Mouse (Mus musculus) embryonic facial prominence, embryonic 10.5 days (tissue): ENCODE data around the gene Rgl1. TPM values are rescaled to one million over a fixed set of nuclear protein-coding genes. Genes with fewer than 3 reads are reported as not detected.
"Not testable (repeated sequence)": the region's sequence is repeated elsewhere in the genome, so short reads cannot be mapped to it uniquely, and the experiment has no call there.

ENCODE experiments used
- DNase-seq: peaks from one replicate; pipeline ENCODE4 v3.0.0-alpha.2; 2017; ENCODE audit warnings: low spot score
- H3K27ac ChIP-seq: fragments of 300-500 bp; sonication (generic); replicated peaks from 2 replicates; pipeline ENCODE4 v1.5.1; 2016; ENCODE audit warnings: mild to moderate bottlenecking
- H3K27me3 ChIP-seq: fragments of 300-500 bp; sonication (generic); replicated peaks from 2 replicates; pipeline ENCODE4 v1.6.1; 2016; ENCODE audit warnings: low read depth, mild to moderate bottlenecking; ENCODE audit not compliant: poor library complexity, severe bottlenecking
- H3K36me3 ChIP-seq: fragments of 300-500 bp; sonication (generic); replicated peaks from 2 replicates; pipeline ENCODE4 v1.6.1; 2016; ENCODE audit warnings: mild to moderate bottlenecking, moderate library complexity
- H3K4me1 ChIP-seq: fragments of 300-500 bp; sonication (generic); 2 replicates; pipeline ENCODE4 v1.6.1; 2016
- H3K4me3 ChIP-seq: fragments of 300-500 bp; sonication (generic); 2 replicates; pipeline ENCODE4 v1.5.1; 2016; ENCODE audit warnings: mild to moderate bottlenecking, moderate library complexity
- H3K9me3 ChIP-seq: fragments of 300-500 bp; sonication (generic); 2 replicates; pipeline ENCODE4 v1.6.1; 2016; ENCODE audit warnings: mild to moderate bottlenecking
- WGBS: fragments of 180-500 bp; shearing (Covaris S2); methylation state at CpG from one replicate; pipeline ENCODE4 v1.1.7; 2016; 5-methylcytosine and 5-hydroxymethylcytosine counted together
- polyA plus RNA-seq: library from polyadenylated mRNA; unstranded; fragments of >200 nt; fragmentation: Nextera tagmentation; extraction: Ambion mirVana; gene quantifications from 2 replicates; pipeline ENCODE4 v1.2.1, GENCODE M21; 2016

The Rgl1 gene
- polyA plus RNA-seq, 1 experiment from 2014 or later, result 30.8 TPM

DNA sequence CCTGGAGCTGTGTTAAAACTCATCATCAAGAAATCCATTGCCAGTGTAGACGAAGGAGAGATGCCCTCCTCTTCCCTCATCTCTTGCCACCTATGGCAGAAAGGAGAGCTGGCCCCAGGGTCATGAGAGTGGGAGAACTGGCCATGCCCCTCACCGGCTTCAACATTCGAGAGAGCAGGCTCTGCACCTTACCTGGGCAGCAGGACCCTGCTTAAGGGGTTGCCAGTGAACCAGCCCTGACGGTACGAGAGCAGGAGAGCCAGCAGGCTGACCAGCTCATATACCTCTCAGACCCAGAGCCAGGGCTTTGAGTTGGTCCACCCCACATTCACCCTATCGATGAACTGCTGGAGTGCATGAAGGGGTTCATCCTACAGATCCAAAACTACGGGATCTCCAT lies 105.7 kb downstream of the Rgl1 start:
- Histone ChIP-seq H3K4me3 (no peak overlapping the region), H3K27me3 (no peaks in the 10 kb centered on the region), H3K36me3 (no peaks in the 10 kb centered on the region), H3K27ac (no peak overlapping the region), H3K4me1 (no peaks in the 10 kb centered on the region), H3K9me3 (no peaks in the 10 kb centered on the region)
- DNase-seq, result no peak
- 92% methylated on average over 7 of the region's 7 CpGs for WGBS

DNA sequence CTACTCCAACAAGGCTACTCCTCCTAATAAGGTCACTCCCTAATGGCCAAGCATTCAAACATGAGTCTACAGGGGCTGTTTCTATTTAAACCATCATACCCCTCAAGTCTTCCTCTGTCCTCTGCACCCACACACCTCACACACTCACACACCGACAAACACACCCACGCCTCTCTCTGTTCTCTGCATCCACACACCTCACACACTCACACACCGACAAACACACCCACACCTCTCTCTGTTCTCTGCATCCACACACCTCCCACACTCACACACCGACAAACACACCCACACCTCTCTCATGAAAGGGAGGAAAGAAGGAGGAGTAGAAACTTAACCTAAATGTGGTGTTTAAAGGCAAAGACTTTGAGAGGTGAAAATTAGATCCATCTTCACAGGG lies 106.2 kb downstream of the Rgl1 start:
- Histone ChIP-seq H3K4me3 (no peak overlapping the region), H3K27me3 (no peaks in the 10 kb centered on the region), H3K4me1 (no peaks in the 10 kb centered on the region), H3K36me3 (no peaks in the 10 kb centered on the region), H3K9me3 (no peaks in the 10 kb centered on the region), H3K27ac (no peak overlapping the region)
- WGBS, result 92% methylated on average over 4 of the region's 4 CpGs
- DNase-seq, result no peak

DNA sequence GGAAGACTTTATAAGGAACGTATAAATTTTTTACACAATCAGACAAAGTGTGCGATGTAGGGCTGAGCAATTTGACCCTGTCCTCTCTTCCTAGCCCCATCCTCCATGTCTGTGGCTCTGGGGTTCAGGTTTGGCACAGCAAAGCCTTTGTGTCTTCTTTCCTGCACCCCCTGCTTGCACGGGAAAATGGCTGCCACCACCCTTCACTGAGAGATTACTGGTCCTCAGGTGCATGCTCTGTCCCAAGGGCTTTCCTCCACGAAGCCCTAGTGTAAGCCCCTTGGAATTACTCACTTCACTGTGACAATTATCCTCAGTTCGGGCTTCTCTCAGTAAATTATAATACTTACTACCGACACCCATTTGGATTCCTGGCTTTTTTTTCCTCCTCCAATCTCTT lies 109.5 kb downstream of the Rgl1 start:
- H3K27me3 ChIP-seq, result no peaks in the 10 kb centered on the region
- H3K36me3 ChIP-seq, result no peaks in the 10 kb centered on the region
- 88% methylated on average over 6 of the region's 6 CpGs for WGBS
- no peak overlapping the region for H3K4me3 ChIP-seq
- no peak for DNase-seq
- H3K4me1 ChIP-seq, result no peaks in the 10 kb centered on the region
- H3K27ac ChIP-seq, result no peak overlapping the region
- H3K9me3 ChIP-seq, result no peaks in the 10 kb centered on the region

DNA sequence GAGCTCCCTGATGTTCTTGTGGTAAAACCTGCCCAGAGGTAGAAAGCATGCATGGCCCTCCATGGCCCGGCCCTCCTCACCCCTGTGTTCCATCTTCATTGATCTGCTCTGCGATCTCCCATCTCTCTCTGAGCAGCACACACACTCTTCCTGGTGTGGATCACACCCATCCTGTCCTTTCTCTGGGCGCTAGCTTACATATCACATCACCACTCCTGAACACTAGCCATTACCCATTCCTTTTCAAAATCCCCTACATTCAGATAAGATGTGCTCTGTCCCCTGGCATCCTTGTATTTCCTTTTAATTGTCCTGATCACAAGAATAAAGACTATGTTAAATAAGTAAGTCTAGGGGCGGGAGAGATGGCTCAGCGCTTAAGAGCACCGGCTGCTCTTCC lies 111.3 kb downstream of the Rgl1 start:
- H3K4me3 ChIP-seq, result no peak overlapping the region
- H3K9me3 ChIP-seq, result no peaks in the 10 kb centered on the region
- H3K27me3 ChIP-seq, result no peaks in the 10 kb centered on the region
- H3K27ac ChIP-seq, result no peak overlapping the region
- 95% methylated on average over 6 of the region's 6 CpGs for WGBS
- no peaks in the 10 kb centered on the region for H3K36me3 ChIP-seq
- H3K4me1 ChIP-seq, result 0 out of 2 replicates have a peak, but pooled peaks cover 3% of the 10 kb centered on the region
- DNase-seq, result no peak

DNA sequence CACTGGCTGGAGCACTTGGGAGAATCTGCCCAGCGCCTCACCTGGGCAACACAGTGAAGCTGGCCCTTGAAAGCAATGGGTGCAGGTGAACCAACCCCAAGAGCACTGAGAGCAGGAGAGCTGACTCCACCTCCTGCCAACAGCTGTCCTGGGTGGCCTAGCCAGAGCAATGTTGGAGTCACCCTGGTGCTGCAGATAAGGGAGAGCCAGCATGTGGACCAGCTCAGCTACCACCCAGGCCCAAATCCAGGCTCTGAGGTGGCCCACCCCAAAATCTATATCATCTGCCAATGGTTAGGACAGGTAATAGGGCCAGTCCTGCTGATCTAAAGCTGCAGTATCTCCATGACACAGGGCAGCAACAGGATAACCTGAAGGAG lies 114.7 kb downstream of the Rgl1 start:
- H3K4me3 ChIP-seq, result no peak overlapping the region
- H3K27ac ChIP-seq, result no peak overlapping the region
- H3K4me1 ChIP-seq, result 0 out of 2 replicates have a peak, but pooled peaks cover 3% of the 10 kb centered on the region
- H3K27me3 ChIP-seq, result no peaks in the 10 kb centered on the region
- H3K9me3 ChIP-seq, result no peaks in the 10 kb centered on the region
- H3K36me3 ChIP-seq, result no peaks in the 10 kb centered on the region
- 87% methylated on average over 1 of the region's 1 CpGs for WGBS
- no peak for DNase-seq

DNA sequence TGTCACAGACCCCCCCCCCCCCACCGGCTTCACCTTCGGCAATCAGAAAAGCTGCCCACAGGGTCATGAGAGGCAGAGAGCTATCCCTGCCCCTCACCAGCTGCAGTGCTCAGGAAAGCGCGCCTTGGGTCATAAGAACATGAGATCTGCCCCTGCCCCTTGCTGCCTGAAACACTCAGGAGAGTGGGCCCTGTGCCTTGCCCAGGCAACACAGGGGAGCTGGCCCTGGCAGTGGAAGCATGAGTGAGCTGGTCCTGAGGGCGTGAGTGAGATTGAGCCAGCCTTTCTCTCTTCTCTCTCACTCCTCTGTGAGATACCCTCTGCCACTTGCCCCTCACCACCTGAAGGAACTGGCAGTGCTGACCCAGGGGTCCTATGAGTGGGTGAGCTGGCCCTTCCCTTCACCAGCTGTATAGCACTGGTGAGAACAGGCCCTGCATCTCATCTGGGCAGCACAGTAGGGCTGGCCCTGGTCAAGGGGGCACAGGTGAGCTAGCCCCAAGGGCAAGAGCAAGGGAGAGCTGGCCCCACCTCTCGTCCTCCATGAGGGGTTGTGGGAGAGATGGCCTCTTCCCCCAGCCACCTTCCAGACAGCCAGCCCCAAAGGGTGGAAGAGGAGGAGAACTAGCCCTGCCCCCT lies 115.2 kb downstream of the Rgl1 start:
- H3K4me1 ChIP-seq, result 0 out of 2 replicates have a peak, but pooled peaks cover 3% of the 10 kb centered on the region
- H3K27me3 ChIP-seq, result no peaks in the 10 kb centered on the region
- H3K36me3 ChIP-seq, result no peaks in the 10 kb centered on the region
- peak overlapping the region; percentile 19; the same call in 1 of the 2 replicates for H3K27ac ChIP-seq
- DNase-seq, result no peak
- no peaks in the 10 kb centered on the region for H3K9me3 ChIP-seq
- WGBS, result 87% methylated on average over 6 of the region's 6 CpGs
- no peak overlapping the region for H3K4me3 ChIP-seq

DNA sequence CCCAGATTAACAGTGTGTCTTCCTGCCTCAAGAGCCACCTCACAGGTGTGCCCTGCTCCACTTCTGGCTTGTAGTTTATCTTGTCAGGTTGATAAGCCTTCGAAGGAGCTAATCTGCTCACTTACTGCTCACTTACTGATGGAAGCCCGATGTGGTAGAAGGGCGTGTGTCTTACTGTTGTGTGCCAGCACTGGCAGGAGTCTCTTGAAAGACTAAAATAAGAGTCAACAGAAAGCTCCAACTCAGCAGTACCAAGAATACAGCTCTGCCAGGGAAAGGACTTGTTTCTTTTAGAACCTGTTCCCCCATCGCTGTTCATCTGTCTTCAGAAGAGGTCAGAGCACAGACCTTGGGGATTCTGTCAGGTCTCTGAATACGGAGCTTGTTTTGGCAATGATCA lies 118.1 kb downstream of the Rgl1 start:
- Histone ChIP-seq H3K4me1 (0 out of 2 replicates have a peak, but pooled peaks cover 3% of the 10 kb centered on the region), H3K36me3 (no peaks in the 10 kb centered on the region), H3K9me3 (no peaks in the 10 kb centered on the region), H3K27ac (no peak overlapping the region), H3K4me3 (no peak overlapping the region), H3K27me3 (no peaks in the 10 kb centered on the region)
- 90% methylated on average over 5 of the region's 5 CpGs for WGBS
- no peak for DNase-seq

DNA sequence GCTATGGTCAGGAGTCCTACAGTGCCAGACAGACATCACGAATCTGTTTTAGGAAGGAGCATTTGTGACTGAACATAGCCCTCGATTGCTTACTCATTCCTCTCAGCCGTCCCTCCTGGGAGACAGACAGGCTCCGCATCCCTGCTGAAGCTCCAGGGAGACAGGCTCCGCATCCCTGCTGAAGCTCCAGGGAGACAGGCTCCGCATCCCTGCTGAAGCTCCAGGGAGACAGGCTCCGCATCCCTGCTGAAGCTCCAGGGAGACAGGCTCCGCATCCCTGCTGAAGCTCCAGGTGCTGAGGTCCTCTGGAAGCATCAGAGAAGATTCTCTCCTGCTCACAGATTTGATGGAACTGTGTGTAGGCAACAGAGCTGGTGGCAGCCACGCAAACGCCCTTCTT lies 123.9 kb downstream of the Rgl1 start:
- H3K4me1 ChIP-seq, result peaks cover 10% of the 10 kb centered on the region; the same call in 1 of the 2 replicates
- WGBS, result 76% methylated on average over 10 of the region's 10 CpGs
- not testable (repeated sequence) for H3K27ac ChIP-seq, H3K4me3 ChIP-seq, H3K36me3 ChIP-seq, H3K9me3 ChIP-seq, H3K27me3 ChIP-seq, DNase-seq

DNA sequence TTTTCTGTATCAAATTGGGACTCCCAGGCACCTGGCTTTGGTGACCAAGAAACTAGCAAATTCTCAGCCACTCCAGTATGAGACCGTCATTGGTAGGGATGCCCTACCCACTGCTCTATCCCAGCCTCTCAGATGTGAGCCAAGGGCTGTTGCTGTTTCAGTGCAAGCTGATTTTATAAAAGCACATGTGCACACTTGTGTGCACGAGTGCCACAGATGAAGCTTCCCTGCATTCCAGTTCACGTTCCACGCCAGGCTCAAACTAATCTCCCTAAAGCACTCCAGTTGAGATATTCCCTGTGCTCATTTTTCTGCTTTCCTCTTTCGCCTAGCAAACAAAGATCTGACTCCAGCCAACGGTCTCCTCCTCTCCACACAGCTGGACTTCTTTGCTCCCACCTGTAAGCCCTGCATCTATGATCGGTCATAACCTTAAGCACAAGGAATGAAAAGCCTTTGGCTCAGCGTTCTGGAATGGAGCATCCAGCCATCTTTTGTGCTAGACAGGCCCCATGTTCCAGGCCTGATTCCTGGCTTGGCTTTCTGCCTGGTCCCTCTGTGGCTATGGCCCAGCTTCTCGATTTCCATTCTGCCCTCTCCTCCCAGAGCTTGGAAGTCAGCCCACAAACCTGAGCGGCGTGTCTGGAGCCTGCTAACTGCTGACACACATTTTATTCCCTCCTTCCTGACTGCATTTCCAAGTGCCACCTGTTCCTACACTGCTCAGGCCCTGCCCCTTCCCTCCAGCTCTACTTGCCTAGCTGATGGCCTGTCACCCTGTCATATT lies 125.8 kb downstream of the Rgl1 start:
- H3K4me1 ChIP-seq, result peaks cover 10% of the 10 kb centered on the region; the same call in 1 of the 2 replicates
- no peaks in the 10 kb centered on the region for H3K36me3 ChIP-seq
- no peak for DNase-seq
- H3K27me3 ChIP-seq, result no peaks in the 10 kb centered on the region
- no peaks in the 10 kb centered on the region for H3K9me3 ChIP-seq
- no peak overlapping the region for H3K27ac ChIP-seq
- no peak overlapping the region for H3K4me3 ChIP-seq
- 86% methylated on average over 11 of the region's 11 CpGs for WGBS

DNA sequence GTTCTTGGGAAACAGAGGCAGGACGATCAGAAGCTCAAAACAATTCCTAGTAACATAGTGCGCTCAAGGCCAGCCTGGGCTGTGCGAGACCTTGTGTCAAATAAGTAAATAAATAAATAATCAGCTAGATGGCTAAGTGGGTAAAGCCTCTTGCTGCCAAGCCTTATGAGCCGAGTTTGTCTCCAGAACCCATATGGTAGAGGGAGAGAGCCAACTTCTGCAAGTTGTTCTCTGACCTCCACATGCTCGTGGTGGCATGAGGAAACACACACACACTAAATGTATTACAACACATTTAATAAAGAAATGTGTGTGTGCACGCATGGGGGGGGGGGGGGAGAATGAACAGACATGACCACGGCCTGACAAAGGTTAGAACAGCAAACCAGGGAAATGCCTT lies 126.8 kb downstream of the Rgl1 start:
- Histone ChIP-seq H3K9me3 (no peaks in the 10 kb centered on the region), H3K4me1 (peaks cover 10% of the 10 kb centered on the region; the same call in 1 of the 2 replicates), H3K36me3 (no peaks in the 10 kb centered on the region), H3K27ac (no peak overlapping the region), H3K4me3 (no peak overlapping the region), H3K27me3 (no peaks in the 10 kb centered on the region)
- no peak for DNase-seq
- WGBS, result 90% methylated on average over 7 of the region's 7 CpGs

DNA sequence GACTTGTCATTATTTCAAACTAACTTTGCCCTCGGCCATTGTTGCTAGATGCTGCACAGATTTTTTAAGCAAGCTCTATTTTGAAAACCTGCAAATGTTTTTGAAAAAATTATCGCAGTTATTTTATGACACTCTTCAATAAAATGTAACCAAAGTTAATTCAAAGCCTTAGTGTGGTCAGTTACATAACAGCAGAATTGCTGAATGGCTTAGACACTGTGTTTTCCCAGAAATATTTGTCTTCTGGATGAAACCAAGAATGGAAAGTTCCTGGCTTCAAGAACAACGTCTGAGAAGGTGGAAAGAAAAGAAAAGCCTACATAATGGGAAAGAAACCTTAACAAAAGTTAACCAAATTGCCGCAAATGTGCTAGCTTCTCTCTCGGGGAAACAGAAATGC lies 131.5 kb downstream of the Rgl1 start:
- Histone ChIP-seq H3K27me3 (no peaks in the 10 kb centered on the region), H3K27ac (no peak overlapping the region), H3K4me3 (no peak overlapping the region), H3K4me1 (0 out of 2 replicates have a peak, but pooled peaks cover 9% of the 10 kb centered on the region), H3K36me3 (no peaks in the 10 kb centered on the region), H3K9me3 (0 out of 2 replicates have a peak, but pooled peaks cover 3% of the 10 kb centered on the region)
- WGBS, result 81% methylated on average over 5 of the region's 5 CpGs
- no peak for DNase-seq

DNA sequence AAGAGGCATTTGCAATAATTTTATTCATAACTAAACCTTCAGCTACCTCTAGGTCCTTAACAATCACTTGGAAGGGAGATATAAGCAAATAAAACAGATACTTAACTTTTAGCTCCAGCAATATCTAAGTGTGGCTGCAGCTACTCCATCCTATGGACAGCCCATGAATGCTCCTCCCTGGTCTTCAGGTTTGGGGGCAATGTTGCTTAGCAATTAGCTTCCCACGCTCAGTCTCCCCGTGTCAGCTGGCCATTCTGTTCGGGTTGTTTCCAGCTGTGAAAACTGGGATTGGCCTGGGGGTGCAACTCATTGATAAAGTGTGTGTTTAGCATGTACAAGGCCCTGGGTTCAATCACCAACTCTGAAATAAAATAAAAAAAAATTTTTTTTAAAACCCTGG lies 136.4 kb downstream of the Rgl1 start:
- Histone ChIP-seq H3K27ac (no peak overlapping the region), H3K27me3 (peaks cover 11% of the 10 kb centered on the region; the same call in 1 of the 2 replicates), H3K4me3 (no peak overlapping the region), H3K4me1 (peaks cover 22% of the 10 kb centered on the region), H3K9me3 (0 out of 2 replicates have a peak, but pooled peaks cover 3% of the 10 kb centered on the region), H3K36me3 (no peaks in the 10 kb centered on the region)
- no peak for DNase-seq
- WGBS, result 14% methylated on average over 3 of the region's 3 CpGs

DNA sequence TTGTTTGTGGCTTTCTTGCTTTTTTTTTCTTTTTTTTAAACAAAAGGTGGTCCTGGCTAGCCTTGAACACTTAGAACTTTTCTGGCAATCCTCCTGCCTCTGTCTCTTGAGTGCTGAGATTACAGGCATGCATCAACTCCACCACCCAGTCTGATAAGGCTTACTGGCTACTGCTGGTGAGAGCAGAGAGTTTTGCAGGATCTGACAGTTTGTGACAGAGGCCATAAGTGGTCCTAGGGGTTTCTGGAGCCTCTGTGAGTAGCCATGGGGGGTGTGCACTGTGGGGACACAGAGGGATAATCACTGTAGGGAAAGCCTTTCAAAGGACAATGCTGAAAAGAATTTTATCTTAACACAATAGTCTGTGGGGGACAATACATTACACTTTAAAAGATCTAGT lies 140.5 kb downstream of the Rgl1 start:
- H3K4me1 ChIP-seq, result peaks cover 48% of the 10 kb centered on the region

More for the DNA sequence above, 140.5 kb downstream of the Rgl1 start:
- Histone ChIP-seq H3K27ac (peak overlapping the region; percentile 93; the same call in 1 of the 2 replicates), H3K9me3 (no peaks in the 10 kb centered on the region), H3K27me3 (peaks cover 11% of the 10 kb centered on the region; the same call in 1 of the 2 replicates), H3K4me3 (peak overlapping the region; percentile 81), H3K36me3 (peaks cover 20% of the 10 kb centered on the region)
- no peak for DNase-seq
